Mouse (Mus musculus) small intestine, adult 2 months (tissue): ENCODE data around the gene Acsm2.

Experiments
- CTCF ChIP-seq: fragments of 200-500 bp; IDR thresholded peaks from 2 replicates; pipeline ENCODE4 v1.5.1; 2012; ENCODE audit warnings: low read depth, mild to moderate bottlenecking, control low read depth, inconsistent platforms, low read length, moderate library complexity, mixed read lengths; ENCODE audit not compliant: insufficient replicate concordance, insufficient read length; ENCODE audit errors: extremely low read depth
- POLR2A ChIP-seq: fragments of 200-500 bp; IDR thresholded peaks from 2 replicates; pipeline ENCODE4 v1.6.1; 2012; ENCODE audit warnings: low read depth, mild to moderate bottlenecking, control low read depth, inconsistent platforms, low read length, moderate library complexity

DNA sequence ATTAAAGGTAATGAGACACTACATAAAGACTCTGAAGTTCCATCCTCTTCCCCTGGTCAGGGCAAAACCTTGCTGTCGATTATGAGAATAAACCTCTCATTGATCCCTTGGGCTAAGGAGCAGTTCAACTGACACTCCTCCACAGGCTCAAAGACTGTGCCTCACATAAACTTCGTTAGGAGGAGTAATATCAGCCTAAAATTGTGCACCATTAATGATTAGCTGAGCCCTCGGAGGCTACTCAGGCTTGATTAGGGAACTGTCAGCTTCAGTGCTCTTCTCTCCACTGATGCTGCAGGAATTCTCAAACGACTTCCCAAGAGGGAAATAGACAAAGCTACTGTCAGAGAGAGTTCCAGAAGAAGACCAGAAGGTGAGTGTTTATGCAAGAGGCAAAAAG, 7.3 kb downstream of the Acsm2 start:
- TF ChIP-seq CTCF (no peak), POLR2A (no peak)
